Mouse (Mus musculus) erythroblast, embryonic 14.5 days (primary cell): Measurements from ENCODE around the gene Ppig. TPM values are rescaled to one million over a fixed set of nuclear protein-coding genes. Genes with fewer than 3 reads are reported as not detected.
"Not testable (repeated sequence)": the region's sequence is repeated elsewhere in the genome, so short reads cannot be mapped to it uniquely, and the experiment has no call there.

ENCODE experiments used
- H3K27me3 ChIP-seq: 2 replicates; pipeline ENCODE4 v1.6.1; 2012; ENCODE audit warnings: inconsistent platforms; ENCODE audit not compliant: control insufficient read depth
- H3K36me3 ChIP-seq: 2 replicates; pipeline ENCODE4 v1.6.1; 2012; ENCODE audit warnings: mild to moderate bottlenecking, inconsistent platforms; ENCODE audit not compliant: control insufficient read depth
- H3K4me1 ChIP-seq: 2 replicates; pipeline ENCODE4 v1.6.1; 2012; ENCODE audit warnings: inconsistent platforms; ENCODE audit not compliant: control insufficient read depth
- H3K4me3 ChIP-seq: replicated peaks from 2 replicates; pipeline ENCODE3; 2012; ENCODE audit warnings: moderate library complexity, mild to moderate bottlenecking, inconsistent platforms
- H3K9me3 ChIP-seq: 2 replicates; pipeline ENCODE4 v1.6.1; 2012; ENCODE audit warnings: low read length, inconsistent platforms, mixed read lengths; ENCODE audit not compliant: control insufficient read depth
- GATA1 ChIP-seq: IDR thresholded peaks from 2 replicates; pipeline ENCODE4 v1.6.1; 2012; ENCODE audit warnings: low read length, inconsistent platforms, mixed read lengths
- TAL1 ChIP-seq: IDR thresholded peaks from 3 replicates; pipeline ENCODE4 v1.6.1; 2012; ENCODE audit warnings: low read length, inconsistent platforms, mixed read lengths
- polyA plus RNA-seq: library from polyadenylated mRNA; stranded (reverse); fragments of >175 nt; gene quantifications from 2 replicates; pipeline ENCODE4 v1.2.3, GENCODE M21; 2012

Ppig gene
- polyA plus RNA-seq, result 1.9 and 2.5 TPM in 2 replicates

DNA sequence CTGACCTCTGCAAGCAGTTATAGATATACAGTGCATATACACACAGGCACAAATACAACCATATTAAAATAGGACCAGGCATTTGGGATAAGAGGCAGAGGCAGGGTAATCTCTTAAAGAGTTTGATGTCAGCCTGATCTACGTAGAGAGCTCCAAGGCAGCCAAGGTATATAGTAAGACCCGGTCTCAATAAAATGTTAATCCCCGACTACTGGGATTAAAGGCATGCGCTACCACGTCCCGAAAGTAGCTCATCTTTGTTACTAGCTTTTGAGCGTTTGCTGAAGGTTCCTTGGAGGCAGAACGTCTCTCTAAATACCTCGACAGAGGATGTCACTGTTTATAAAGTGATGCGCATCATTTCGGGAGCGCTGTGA lies at the start of gene Ppig:
TSS of gene Ppig (plus strand) at position 273 of the 377 bp plus-strand sequence.
- peak within 1 kb of the TSS; percentile 89 for H3K4me3 ChIP-seq
- no peak for TF ChIP-seq GATA1
- no peak for TF ChIP-seq TAL1
- no peaks in the 10 kb centered on the region for H3K9me3 ChIP-seq
- peaks cover 6% of the 10 kb centered on the region for H3K36me3 ChIP-seq
- peaks cover 30% of the 10 kb centered on the region for H3K27me3 ChIP-seq
- peaks cover 24% of the 10 kb centered on the region for H3K4me1 ChIP-seq

- H3K36me3 ChIP-seq, result no peaks in the 10 kb centered on the region
- no peak overlapping the region for H3K4me3 ChIP-seq
- H3K9me3 ChIP-seq, result no peaks in the 10 kb centered on the region
- no peak for TF ChIP-seq TAL1
- no peak for TF ChIP-seq GATA1
- H3K4me1 ChIP-seq, result no peaks in the 10 kb centered on the region
- H3K27me3 ChIP-seq, result no peaks in the 10 kb centered on the region
These were observed 48.6 kb upstream of the Ppig start for GRCm38 (mm10) chr2:69673723-69674122.

DNA sequence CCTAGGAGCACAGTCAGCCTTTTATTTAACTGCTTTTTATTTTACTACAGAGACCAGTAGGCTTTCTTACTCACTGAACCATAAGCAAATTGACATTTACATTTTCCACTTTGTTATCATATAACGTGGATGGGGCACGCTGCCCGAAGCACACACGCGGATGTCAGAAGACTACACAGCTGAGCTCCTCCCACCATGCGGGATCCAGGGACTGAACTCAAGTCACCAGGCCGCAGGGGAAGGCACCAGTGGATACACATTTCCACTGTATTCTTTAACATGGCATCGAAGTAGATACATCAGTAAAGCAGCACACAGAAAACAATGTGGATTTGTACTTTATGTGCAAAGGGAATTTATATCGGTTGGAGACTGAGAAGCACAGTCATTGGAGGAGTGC lies 47.1 kb upstream of the Ppig start:
- no peaks in the 10 kb centered on the region for H3K27me3 ChIP-seq
- no peak overlapping the region for H3K4me3 ChIP-seq
- H3K36me3 ChIP-seq, result no peaks in the 10 kb centered on the region
- H3K4me1 ChIP-seq, result no peaks in the 10 kb centered on the region
- TF ChIP-seq TAL1, result no peak
- no peak for TF ChIP-seq GATA1
- H3K9me3 ChIP-seq, result no peaks in the 10 kb centered on the region

DNA sequence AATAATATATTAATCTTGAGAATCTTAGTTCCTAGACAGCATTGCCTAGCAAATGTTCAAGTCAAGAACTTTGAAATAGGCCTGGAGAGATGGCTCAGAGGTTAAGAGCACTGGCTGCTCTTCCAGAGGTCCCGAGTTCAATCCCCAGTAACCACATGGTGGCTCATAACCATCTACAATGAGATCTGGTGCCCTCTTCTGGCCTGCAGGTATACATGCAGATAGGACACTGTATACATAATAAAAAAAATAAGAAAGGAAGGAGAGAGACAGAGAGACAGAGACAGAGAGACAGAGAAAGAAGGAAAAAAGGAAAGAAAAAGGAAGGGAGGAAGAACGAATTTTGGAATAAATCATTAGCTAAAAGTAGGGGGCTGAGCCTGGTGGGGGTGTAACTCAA lies 45.6 kb upstream of the Ppig start:
- H3K36me3 ChIP-seq, result no peaks in the 10 kb centered on the region
- no peaks in the 10 kb centered on the region for H3K4me1 ChIP-seq
- no peak overlapping the region for H3K4me3 ChIP-seq
- TF ChIP-seq GATA1 (no peak), TAL1 (no peak)
- H3K27me3 ChIP-seq, result no peaks in the 10 kb centered on the region
- no peaks in the 10 kb centered on the region for H3K9me3 ChIP-seq

- H3K4me3 ChIP-seq, H3K27me3 ChIP-seq, H3K36me3 ChIP-seq, H3K9me3 ChIP-seq, H3K4me1 ChIP-seq: not testable (repeated sequence)
These were observed 45.1 kb upstream of the Ppig start for GRCm38 (mm10) chr2:69677215-69677614.

- Histone ChIP-seq H3K4me1 (no peaks in the 10 kb centered on the region), H3K27me3 (no peaks in the 10 kb centered on the region), H3K36me3 (no peaks in the 10 kb centered on the region), H3K4me3 (no peak overlapping the region), H3K9me3 (no peaks in the 10 kb centered on the region)
- no peak for TF ChIP-seq GATA1
- no peak for TF ChIP-seq TAL1
These were observed 42.4 kb upstream of the Ppig start for GRCm38 (mm10) chr2:69679990-69680389.

DNA sequence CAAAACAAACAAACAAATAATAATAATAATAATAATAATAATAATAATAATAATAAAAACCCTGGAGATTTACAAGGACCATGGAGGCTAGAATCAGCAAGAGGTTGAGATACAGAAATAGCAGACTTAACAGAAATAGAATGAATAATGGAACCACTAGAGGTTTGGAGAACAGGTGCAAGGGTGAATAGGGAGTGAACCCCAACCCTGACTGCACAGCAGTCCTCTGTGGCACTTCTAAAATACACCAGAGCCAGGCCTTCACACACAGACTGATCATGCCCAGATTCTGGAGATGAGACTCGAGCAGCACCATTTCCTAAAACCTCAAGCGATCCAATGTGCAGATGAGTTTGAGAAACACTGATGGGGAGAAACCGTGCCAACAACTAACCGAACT lies 40.4 kb upstream of the Ppig start:
- no peak overlapping the region for H3K4me3 ChIP-seq
- no peaks in the 10 kb centered on the region for H3K27me3 ChIP-seq
- no peaks in the 10 kb centered on the region for H3K9me3 ChIP-seq
- TF ChIP-seq GATA1 (no peak), TAL1 (no peak)
- no peaks in the 10 kb centered on the region for H3K36me3 ChIP-seq
- no peaks in the 10 kb centered on the region for H3K4me1 ChIP-seq

GRCm38 (mm10) chr2:69683036-69683805 lies 39.1 kb upstream of the Ppig start:
- no peak for TF ChIP-seq TAL1
- no peak for TF ChIP-seq GATA1
- H3K4me3 ChIP-seq, result no peak overlapping the region
- peaks cover 4% of the 10 kb centered on the region for H3K36me3 ChIP-seq
- no peaks in the 10 kb centered on the region for H3K4me1 ChIP-seq
- no peaks in the 10 kb centered on the region for H3K27me3 ChIP-seq
- H3K9me3 ChIP-seq, result no peaks in the 10 kb centered on the region

GRCm38 (mm10) chr2:69684488-69684887 lies 37.9 kb upstream of the Ppig start:
- Histone ChIP-seq H3K4me3 (no peak overlapping the region), H3K9me3 (no peaks in the 10 kb centered on the region), H3K36me3 (peaks cover 5% of the 10 kb centered on the region), H3K27me3 (no peaks in the 10 kb centered on the region), H3K4me1 (no peaks in the 10 kb centered on the region)
- TF ChIP-seq TAL1 (no peak), GATA1 (no peak)

DNA sequence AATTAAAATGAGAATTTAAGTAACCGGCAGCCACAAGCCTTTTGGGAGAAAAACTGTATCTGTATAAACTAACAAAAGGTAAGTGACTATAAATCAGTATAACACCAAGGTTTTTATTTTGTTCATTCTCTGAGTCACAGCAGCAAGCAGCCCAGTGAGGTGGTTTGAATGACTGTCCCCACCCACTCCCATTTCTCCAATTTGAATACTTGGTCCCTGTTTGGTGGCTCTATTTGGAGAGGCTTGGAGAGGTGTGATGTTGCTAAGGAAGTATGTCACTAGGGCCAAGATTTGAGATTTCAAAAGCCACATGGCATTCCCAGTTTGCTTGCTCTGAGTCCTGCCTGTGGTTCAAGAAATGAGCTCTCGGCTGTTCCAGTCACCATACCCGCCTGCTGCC lies 32.1 kb upstream of the Ppig start:
- Histone ChIP-seq H3K9me3 (no peaks in the 10 kb centered on the region), H3K4me1 (no peaks in the 10 kb centered on the region), H3K4me3 (no peak overlapping the region), H3K36me3 (peaks cover 19% of the 10 kb centered on the region), H3K27me3 (no peaks in the 10 kb centered on the region)
- TF ChIP-seq TAL1, result no peak
- TF ChIP-seq GATA1, result no peak
